Comparison of ENCODE assay signal across 24 mouse cellular contexts in genomic region chr13:36351529-36351928, GRCm38 (mm10).
DNase-seq lines count a peak whose midpoint lies in the region; ATAC-seq and TF ChIP-seq lines count a peak whose summit lies in the region.
"Had no signal": no experiment of that assay in that cellular context is flagged by ENCODE, and none has a peak within 500 bp of the region (broad histone marks: within the 10 kb centered on the region; RNA-seq: fewer than 3 reads in every experiment).

No protein-coding gene starts in this region.

- H3K27me3 ChIP-seq in heart, embryonic 10.5 days (ENCODE audit: insufficient read depth, poor library complexity, severe bottlenecking): no peaks in the 10 kb centered on the region
- H3K27me3 ChIP-seq in heart, embryonic 16.5 days (ENCODE audit: control insufficient read depth, insufficient read depth, low read length): no peaks in the 10 kb centered on the region
- no peaks in the 10 kb centered on the region for H3K27me3 ChIP-seq in lung, embryonic 15.5 days
- H3K27me3 ChIP-seq: embryonic facial prominence, embryonic 13.5 days; forebrain, embryonic 12.5 days; intestine, embryonic 15.5 days; liver, embryonic 13.5 days; midbrain, embryonic 12.5 days had no signal

- no peak for TF ChIP-seq POLR2A in lung, adult 2 months (IDR thresholded peaks at IDR 0.05; ENCODE audit: borderline replicate concordance, extremely low read depth, low read depth, low read length)

- 41% methylated on average over 11 of the region's 11 CpGs for WGBS in heart, embryonic 10.5 days
- 34% methylated on average over 11 of the region's 11 CpGs for WGBS in heart, embryonic 16.5 days
- WGBS in lung, embryonic 15.5 days: 26% methylated on average over 11 of the region's 11 CpGs
- WGBS in lung, adult 2 months: 50% methylated on average over 11 of the region's 11 CpGs

- no peaks in the 10 kb centered on the region for H3K9me3 ChIP-seq in heart, embryonic 10.5 days
- no peaks in the 10 kb centered on the region for H3K9me3 ChIP-seq in heart, embryonic 16.5 days (replicated peaks; ENCODE audit: control insufficient read depth, low read length)
- no peaks in the 10 kb centered on the region for H3K9me3 ChIP-seq in lung, embryonic 15.5 days
- H3K9me3 ChIP-seq: embryonic facial prominence, embryonic 13.5 days; forebrain, embryonic 12.5 days; hindbrain, embryonic 10.5 days; intestine, embryonic 15.5 days; limb, embryonic 10.5 days; liver, embryonic 13.5 days; midbrain, embryonic 12.5 days had no signal

- intact Hi-C loops in heart, postnatal 25 days (cut with DNase I): no loop called here

- peak overlapping the region; percentile 26; the same call in 1 of the 2 replicates for H3K4me2 ChIP-seq in heart, embryonic 16.5 days (ENCODE audit: low read depth, low read length)
- H3K4me2 ChIP-seq in lung, embryonic 15.5 days: no peak overlapping the region
- H3K4me2 ChIP-seq: embryonic facial prominence, embryonic 13.5 days; forebrain, embryonic 12.5 days; intestine, embryonic 15.5 days; liver, embryonic 13.5 days; midbrain, embryonic 12.5 days had no signal

- H3K4me3 ChIP-seq in heart, embryonic 10.5 days: no peak overlapping the region
- H3K4me3 ChIP-seq in heart, embryonic 16.5 days (ENCODE audit: low read length): no peak overlapping the region
- H3K4me3 ChIP-seq in lung, embryonic 15.5 days: no peak overlapping the region
- no peak overlapping the region for H3K4me3 ChIP-seq in lung, adult 2 months (replicated peaks; ENCODE audit: extremely low read depth, low read depth, low read length)
- H3K4me3 ChIP-seq: embryonic facial prominence, embryonic 13.5 days; erythroblast, embryonic 14.5 days; forebrain, embryonic 12.5 days; hindbrain, embryonic 10.5 days; intestine, embryonic 15.5 days; limb, embryonic 10.5 days; liver, embryonic 13.5 days; midbrain, embryonic 12.5 days had no signal

- no peak for TF ChIP-seq CTCF in lung, adult 2 months (IDR thresholded peaks at IDR 0.05; ENCODE audit: insufficient read depth, low read length)

- no peak overlapping the region for H3K9ac ChIP-seq in heart, embryonic 16.5 days (ENCODE audit: low read length)
- no peak overlapping the region for H3K9ac ChIP-seq in lung, embryonic 15.5 days
- H3K9ac ChIP-seq: embryonic facial prominence, embryonic 13.5 days; forebrain, embryonic 12.5 days; intestine, embryonic 15.5 days; liver, embryonic 13.5 days; midbrain, embryonic 12.5 days had no signal

- H3K36me3 ChIP-seq in heart, embryonic 10.5 days: no peaks in the 10 kb centered on the region
- no peaks in the 10 kb centered on the region for H3K36me3 ChIP-seq in heart, embryonic 16.5 days (ENCODE audit: control insufficient read depth, insufficient read depth)
- H3K36me3 ChIP-seq in lung, embryonic 15.5 days: no peaks in the 10 kb centered on the region
- H3K36me3 ChIP-seq: embryonic facial prominence, embryonic 13.5 days; forebrain, embryonic 12.5 days; hindbrain, embryonic 10.5 days; intestine, embryonic 15.5 days; limb, embryonic 10.5 days; liver, embryonic 13.5 days; midbrain, embryonic 12.5 days had no signal

- 0 out of 2 replicates have a peak overlapping the region, but pooled peaks have one; percentile 16 for H3K27ac ChIP-seq in heart, embryonic 10.5 days
- H3K27ac ChIP-seq in heart, embryonic 16.5 days (ENCODE audit: low read length): no peak overlapping the region
- H3K27ac ChIP-seq in lung, embryonic 15.5 days: no peak overlapping the region
- H3K27ac ChIP-seq: embryonic facial prominence, embryonic 13.5 days; forebrain, embryonic 12.5 days; hindbrain, embryonic 10.5 days; intestine, embryonic 15.5 days; limb, embryonic 10.5 days; liver, embryonic 13.5 days; midbrain, embryonic 12.5 days had no signal

- ATAC-seq in heart, embryonic 16.5 days (replicated peaks; ENCODE audit: extremely low read depth, insufficient read depth, low FRiP score): no peak
- peak; percentile 57; the same call in 1 of the 2 replicates for ATAC-seq in lung, embryonic 15.5 days (ENCODE audit: borderline replicate concordance, extremely low read depth, low FRiP score, low TSS enrichment)
- ATAC-seq: hindbrain, embryonic 16.5 days; intestine, embryonic 15.5 days had no signal

- no peak for DNase-seq in heart, embryonic 10.5 days (ENCODE audit: low spot score)
- DNase-seq in heart, adult 11 months: no peak
- no peak for DNase-seq in heart, postnatal 25 days (ENCODE audit: low spot score)
- no peak for DNase-seq in lung, adult 2 months
- DNase-seq in lung, postnatal 14 days: peak; percentile 3
- DNase-seq: adrenal gland, postnatal 10 days; cerebellum, adult 18-20 months; cerebellum, postnatal 14 days; gastrocnemius, postnatal 25 days; kidney, adult 8-10 months; kidney, postnatal 14 days; liver, embryonic 13.5 days; thymus, adult 2 months; thymus, postnatal 4 days had no signal

- H3K4me1 ChIP-seq in heart, embryonic 10.5 days: peaks cover 5% of the 10 kb centered on the region; the same call in 1 of the 2 replicates
- H3K4me1 ChIP-seq in heart, embryonic 16.5 days (ENCODE audit: control insufficient read depth, insufficient read depth, low read length): peaks cover 4% of the 10 kb centered on the region
- H3K4me1 ChIP-seq in lung, embryonic 15.5 days: no peaks in the 10 kb centered on the region
- H3K4me1 ChIP-seq in lung, adult 2 months (ENCODE audit: control insufficient read depth, insufficient read depth, low read length): no peaks in the 10 kb centered on the region
- H3K4me1 ChIP-seq: embryonic facial prominence, embryonic 13.5 days; forebrain, embryonic 12.5 days; hindbrain, embryonic 10.5 days; intestine, embryonic 15.5 days; limb, embryonic 10.5 days; liver, embryonic 13.5 days; midbrain, embryonic 12.5 days had no signal
